Mouse (Mus musculus) heart, postnatal 10 days (tissue): ENCODE results near the gene Aco2. TPM values are rescaled to one million over a fixed set of nuclear protein-coding genes. Genes with fewer than 3 reads are reported as not detected.

ENCODE experiments used
- DNase-seq, 2 experiments: peaks; one replicate each; pipeline ENCODE4 v3.0.0; 2021
- intact Hi-C: fragments of 180-260 bp; cut with DNase I; formaldehyde crosslinking; loops from one replicate; pipeline ENCODE4 v1.15.1; 2025
- total RNA-seq, 2 experiments: library from RNA; stranded (reverse); gene quantifications; 2 replicates each; pipeline ENCODE4 v1.2.3; 2021

The Aco2 gene
- total RNA-seq, 2 experiments from 2014 or later, result 1,895 to 1,910 TPM

- no peak for DNase-seq
- intact Hi-C loops, result loop anchor here (5.0 kb wide), 1 partner anchor 172 kb away; no protein-coding TSS in a partner anchor
These were observed 42.6 kb downstream of the Aco2 start for GRCm38 (mm10) chr15:81914668-81915067.

GRCm38 (mm10) chr15:81915663-81916062 lies 43.6 kb downstream of the Aco2 start:
- peak in 1 of 2 experiments; percentile 40 for DNase-seq
- intact Hi-C loops, result loop anchor here (5.0 kb wide), 1 partner anchor 173 kb away; no protein-coding TSS in a partner anchor

- no peak for DNase-seq
- intact Hi-C loops, result loop anchor here (5.0 kb wide), 1 partner anchor 175 kb away; no protein-coding TSS in a partner anchor
These were observed 45.1 kb downstream of the Aco2 start for GRCm38 (mm10) chr15:81917201-81917600.

DNA sequence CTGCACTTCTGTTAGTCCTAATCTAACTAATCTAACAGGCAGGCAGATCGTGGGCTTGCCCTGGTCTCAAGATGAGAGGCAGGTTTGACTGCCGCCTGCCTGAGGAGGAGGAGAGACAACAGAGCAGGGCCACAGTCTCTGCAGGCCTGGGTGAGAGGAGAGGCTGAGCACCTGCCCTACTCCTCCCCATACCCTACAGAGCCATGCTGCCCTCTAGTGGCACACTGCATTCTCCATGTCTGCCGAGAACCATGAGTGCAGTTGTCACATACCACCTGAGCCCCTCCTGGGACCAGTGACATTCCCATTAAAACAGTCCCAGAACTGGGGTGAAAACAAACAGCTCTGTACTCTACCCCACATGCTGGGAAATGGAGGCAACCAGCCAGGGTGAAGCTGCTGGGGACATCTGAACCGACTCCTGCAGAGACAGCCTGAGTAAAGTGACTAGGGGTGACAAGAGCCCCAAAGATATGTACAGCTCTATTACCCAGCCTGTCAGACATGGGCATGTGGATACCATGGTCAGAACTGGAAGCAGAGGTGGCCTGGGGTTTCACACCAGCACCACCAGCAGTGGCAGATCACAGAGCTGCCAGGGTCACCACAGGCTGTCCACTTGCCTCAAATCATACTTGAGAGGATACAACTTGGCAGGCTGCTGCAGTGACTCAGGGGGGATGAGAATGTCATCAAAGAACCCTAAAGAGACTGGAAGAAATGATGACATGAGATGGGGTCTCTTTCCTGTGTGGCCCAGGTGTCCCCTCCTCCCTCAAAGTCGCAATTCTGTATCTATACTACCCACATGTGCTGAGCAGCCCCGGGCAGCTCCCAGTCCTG lies 45.7 kb downstream of the Aco2 start:
- intact Hi-C loops, result loop anchor here (5.0 kb wide), 1 partner anchor 176 kb away; no protein-coding TSS in a partner anchor
- DNase-seq, result peak; percentile 77 to 87

DNA sequence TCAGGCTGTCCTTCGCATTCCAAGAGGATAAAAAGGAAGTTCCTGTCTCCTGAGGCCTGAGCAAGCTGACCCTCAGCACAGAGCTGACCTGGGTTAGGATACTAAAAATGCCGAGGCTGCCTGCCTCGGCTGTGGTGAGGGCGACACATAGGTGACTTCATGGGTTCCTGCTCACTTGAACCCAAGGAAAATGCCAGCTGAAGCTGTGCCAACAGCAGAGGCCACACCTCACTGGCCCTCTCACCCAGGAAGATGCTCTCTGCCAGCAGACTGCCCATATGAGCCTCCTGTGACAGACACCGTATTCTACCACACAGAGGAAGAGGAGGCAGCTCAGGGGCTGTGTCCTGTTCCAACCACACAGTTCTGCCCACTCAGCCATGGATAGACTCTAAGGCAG lies 47.0 kb downstream of the Aco2 start:
- DNase-seq, result no peak
- intact Hi-C loops, result loop anchor here (5.0 kb wide), 1 partner anchor 177 kb away; no protein-coding TSS in a partner anchor

DNA sequence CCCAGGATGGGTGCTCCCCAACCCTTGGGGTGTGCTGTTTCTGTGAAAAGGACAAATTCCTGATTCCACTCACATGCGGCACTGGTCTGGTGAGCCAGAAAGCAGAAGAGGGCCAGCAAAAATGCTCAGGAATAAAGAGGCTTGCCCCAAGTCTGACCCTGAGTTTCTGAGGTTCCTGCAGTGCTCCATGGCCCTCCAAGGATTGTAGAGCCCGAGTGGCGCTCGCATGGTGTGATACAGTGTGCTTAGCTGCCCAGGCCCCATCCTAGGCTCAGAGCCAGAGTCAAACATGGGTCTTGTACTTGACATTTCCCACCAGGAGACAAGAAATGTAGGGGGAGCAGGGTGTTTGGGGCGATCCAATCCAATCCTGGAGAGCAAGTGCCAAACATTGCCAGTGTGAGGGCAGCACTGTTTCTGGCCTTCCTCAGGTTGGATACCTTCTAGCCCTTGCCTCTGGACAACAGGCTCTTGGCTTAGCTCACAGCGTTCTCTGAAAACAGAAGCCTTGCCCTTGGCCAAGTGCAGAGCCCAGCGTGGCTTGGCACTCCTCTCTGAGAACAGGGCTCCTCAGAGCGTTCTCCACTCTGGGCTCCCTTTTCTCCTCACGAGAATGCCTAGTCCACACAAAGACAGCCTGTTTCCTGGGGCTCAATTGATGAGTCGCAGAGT lies 48.6 kb downstream of the Aco2 start:
- intact Hi-C loops, result no loop called here
- no peak for DNase-seq

DNA sequence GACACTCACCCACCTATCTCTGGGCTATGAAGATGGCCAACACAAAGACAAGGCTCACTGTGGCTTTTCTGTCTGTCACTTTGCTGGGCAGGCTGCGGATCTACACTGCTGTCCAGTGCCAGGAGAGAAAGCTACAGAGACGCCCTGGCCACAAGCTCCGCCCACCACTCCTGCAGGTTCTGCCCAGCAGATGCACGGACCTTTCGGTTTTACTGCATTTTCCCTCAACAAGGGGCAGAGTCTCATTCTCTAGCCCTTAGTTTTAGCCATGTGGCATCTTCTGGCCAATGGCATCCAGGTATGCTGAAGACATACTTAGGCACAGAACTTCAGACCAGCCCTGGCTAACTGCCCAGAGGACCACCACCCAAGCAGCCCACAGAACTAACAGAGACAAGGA lies 49.1 kb downstream of the Aco2 start:
- no peak for DNase-seq
- intact Hi-C loops, result no loop called here

- DNase-seq, result no peak
- intact Hi-C loops, result no loop called here
These were observed 52.8 kb downstream of the Aco2 start for GRCm38 (mm10) chr15:81924933-81925332.

- DNase-seq, result peak; percentile 96
- intact Hi-C loops, result no loop called here
These were observed 53.8 kb downstream of the Aco2 start, which contains the start of gene Polr3h for GRCm38 (mm10) chr15:81925760-81926445. Gene Polr3h (minus strand): TSS chr15:81926240.

- intact Hi-C loops, result no loop called here
- no peak for DNase-seq
These were observed 54.3 kb downstream of the Aco2 start for GRCm38 (mm10) chr15:81926446-81926822.

- intact Hi-C loops, result no loop called here
- no peak for DNase-seq
These were observed 55.6 kb downstream of the Aco2 start for GRCm38 (mm10) chr15:81927741-81928140.

DNA sequence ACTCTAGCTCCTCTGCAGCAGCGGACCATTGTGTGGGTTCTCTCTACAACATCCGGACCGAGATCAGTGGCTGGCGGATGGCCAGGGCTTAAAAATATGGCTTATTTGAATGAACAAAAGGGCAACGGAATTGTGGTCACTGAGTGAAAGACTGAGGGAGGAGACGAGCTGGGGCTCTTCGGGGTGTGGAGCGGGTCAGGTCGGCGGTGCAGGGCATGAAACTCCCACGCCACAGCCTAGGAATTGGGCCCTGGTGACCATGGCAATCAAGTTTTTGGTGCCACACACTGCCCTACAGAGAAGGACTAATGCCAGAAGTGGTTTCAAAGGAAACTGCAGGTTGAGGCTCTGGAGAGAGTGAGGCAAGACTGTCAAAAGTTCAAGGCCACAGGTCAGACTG lies 56.2 kb downstream of the Aco2 start:
- intact Hi-C loops, result no loop called here
- DNase-seq, result peak; percentile 59 to 66

DNA sequence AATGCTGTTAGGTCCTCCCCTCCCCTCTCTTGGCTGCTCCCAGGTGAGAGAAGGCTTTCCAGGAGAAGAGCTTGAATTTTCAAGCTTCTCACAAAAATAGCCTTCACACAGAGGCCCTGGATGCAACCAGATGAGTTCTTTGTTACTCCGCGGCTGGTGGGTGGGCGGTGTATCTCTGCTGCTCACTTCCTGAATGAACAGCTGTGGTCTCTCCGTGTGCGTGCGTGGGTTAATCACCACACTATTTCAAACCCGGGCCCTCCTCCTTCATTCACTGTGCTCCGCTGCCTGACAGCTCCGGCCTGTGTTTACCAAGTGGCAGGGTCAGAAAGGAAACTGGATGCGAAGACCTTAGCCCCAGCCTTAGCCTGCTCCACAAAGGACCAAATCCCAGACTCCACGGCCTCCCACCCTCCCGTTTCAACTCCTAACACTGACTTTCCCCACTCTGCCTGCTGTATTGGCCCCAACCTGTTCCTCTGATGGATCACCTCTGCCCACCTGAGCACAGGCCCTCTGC lies 60.9 kb downstream of the Aco2 start:
- DNase-seq, result peak; percentile 41 to 50
- intact Hi-C loops, result no loop called here

DNA sequence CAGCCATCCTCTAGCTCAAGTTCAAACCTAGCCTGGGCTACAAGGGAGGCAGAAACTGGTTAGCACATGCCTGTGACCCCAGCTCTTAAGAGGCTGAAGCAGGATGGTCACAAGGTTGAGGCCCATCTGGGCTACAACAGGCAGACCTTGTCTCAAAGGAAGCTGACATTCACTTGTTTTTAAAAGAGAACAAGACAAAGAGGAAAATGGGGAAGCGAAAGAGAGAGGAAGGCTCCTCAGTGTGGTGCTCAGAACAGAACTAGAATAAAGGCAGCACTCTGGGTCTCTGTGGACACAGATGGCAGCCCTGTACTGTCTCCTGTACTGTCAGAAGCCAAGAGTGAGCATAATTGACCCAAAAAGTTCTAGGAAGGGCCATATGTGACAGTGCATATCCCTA lies 61.9 kb downstream of the Aco2 start:
- no peak for DNase-seq
- intact Hi-C loops, result no loop called here

DNA sequence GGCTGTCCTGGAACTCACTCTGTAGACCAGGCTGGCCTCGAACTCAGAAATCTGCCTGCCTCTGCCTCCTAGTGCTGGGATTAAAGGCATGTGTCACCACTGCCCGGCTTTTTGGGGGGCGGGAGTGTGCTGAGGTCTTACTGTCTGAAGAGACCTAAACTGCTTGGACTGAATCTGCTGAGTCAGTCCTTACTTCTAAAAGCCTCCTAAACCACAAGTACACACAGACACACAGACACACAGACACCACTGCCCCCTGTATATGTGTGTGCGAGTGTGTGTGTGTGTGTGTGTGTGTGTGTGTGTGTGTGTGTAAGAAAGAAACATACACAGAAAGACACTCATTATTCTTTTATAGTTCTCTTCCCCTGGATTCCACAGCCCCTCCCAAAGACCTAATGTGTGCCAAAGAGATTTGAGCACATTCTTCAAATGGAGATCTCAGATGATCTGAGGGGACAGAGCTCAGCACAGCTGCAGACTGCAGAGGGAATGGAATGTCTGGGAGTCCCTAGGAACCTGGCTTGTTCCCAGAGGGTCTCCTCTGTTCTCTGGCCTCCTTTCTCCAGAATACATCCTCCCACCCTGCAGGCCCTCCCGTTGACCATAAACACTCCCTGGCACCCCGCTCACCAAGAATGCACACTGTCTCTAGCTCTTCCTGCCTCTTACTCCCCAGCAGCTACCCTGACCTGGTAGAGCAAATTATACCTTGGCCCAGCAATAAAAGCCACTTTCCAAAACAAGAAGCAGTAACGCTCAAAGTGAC lies 63.9 kb downstream of the Aco2 start:
- intact Hi-C loops, result no loop called here
- no peak for DNase-seq

GRCm38 (mm10) chr15:81936679-81937078 lies 64.6 kb downstream of the Aco2 start, which contains the start of gene Csdc2:
Gene Csdc2 (plus strand): TSS chr15:81936759.
- peak; percentile 62 to 73 for DNase-seq
- intact Hi-C loops, result no loop called here

- peak; percentile 62 to 70 for DNase-seq
These were observed 65.2 kb downstream of the Aco2 start for GRCm38 (mm10) chr15:81937098-81937972.

DNA sequence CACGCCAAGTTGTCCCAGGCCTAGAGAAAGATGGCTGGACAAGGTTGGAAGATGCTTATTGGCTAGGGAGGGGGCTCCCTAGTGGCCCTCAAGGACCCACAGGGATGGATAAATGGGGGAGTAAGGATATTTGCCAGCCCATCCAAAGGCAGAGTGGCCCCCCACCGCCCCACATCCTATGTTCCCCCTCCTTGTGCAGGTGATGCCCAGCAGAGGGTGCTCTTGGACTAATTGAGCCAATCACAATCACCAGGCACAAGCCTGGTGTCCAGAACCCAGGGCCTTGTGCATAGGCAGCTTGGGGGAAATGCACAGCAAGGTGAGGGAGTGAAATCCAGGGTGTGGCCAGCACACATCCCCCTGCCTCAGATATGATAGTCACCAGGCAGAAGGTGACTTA lies 66.1 kb downstream of the Aco2 start:
- DNase-seq, result peak; percentile 32 to 51
- intact Hi-C loops, result loop anchor here (1.0 kb wide), 1 partner anchor 51 kb away; no protein-coding TSS in a partner anchor

More at GRCm38 (mm10) chr15:81937098-81937972, 65.2 kb downstream of the Aco2 start:
- intact Hi-C loops, result no loop called here

DNA sequence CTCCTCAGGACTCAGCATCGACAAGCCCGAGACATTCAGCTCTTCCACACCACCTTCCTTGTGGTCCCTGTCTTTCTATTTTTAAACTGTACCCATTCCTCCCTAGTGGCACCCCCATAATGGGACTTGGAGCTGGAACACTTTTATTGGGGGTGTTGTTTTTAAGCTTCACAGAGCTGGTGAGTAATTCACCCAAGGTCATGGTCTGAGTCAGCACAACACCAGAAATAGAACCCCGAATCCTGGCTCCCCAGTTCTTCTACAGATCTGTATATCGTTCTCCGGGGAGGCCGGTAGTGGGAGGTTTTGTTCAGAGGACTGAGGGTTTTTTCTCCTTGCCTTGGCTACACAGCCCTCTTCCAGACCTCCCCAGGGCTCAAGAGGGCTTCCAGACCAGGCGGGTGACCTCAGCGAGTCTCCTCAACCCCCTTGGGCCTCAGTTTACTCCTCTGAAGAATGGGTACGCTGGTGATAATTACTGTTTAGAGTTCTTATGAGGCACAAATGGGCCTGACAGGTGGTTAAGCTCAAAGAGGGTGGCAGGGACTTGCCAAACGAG lies 67.1 kb downstream of the Aco2 start:
- intact Hi-C loops, result no loop called here
- no peak for DNase-seq
